Mouse (Mus musculus) heart, postnatal 14 days (tissue): ENCODE measurements around the gene Tns1. TPM values are rescaled to one million over a fixed set of nuclear protein-coding genes. Genes with fewer than 3 reads are reported as not detected.
A peak's percentile ranks its signal among the peaks of the same experiment; 100 is the strongest.

ENCODE experiments used
- DNase-seq, 2 experiments: peaks; one replicate each; pipeline ENCODE4 v3.0.0; 2021 to 2022
- intact Hi-C: fragments of 180-260 bp; cut with DNase I; formaldehyde crosslinking; loops from one replicate; pipeline ENCODE4 v1.15.1; 2025
- total RNA-seq, 2 experiments: library from RNA; stranded (reverse); gene quantifications; 2 replicates each; pipeline ENCODE4 v1.2.3; 2021

The Tns1 gene
- total RNA-seq, 2 experiments from 2014 or later: 677 to 755 TPM

DNA sequence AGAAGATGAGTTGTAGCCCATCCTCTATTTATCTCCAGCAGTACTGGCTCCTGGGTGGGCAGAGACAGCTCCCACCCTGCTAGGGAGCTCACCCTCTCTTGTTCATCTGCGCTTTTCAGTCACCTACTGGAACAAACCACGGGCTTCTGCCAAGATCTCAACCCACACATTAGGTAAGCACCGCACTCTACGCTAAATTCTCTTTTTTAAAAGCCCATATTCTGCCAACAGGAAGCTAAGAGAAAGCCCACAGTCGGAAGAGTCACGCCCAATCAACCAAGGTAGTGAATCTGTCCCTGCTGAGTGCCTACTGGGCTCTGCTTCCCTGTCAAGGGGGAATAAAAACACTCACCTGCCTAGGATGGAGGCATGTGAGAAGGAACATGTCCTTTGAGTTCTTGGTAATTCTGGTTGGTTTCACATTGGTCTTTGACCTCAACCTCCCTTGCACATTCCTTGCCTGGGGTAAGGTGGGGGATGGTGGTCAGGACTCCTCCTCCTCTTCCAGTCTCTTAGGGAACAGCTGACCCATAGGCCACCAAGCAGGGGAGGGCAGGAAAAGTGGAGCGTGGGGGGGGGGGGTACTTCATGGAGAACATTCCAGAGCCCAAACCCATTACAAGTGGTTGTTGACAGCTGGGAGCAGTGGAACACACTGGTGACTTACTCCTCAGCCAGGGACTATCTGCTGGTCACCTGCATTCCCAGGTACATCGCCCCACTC, 193.7 kb downstream of the Tns1 start:
- intact Hi-C loops: no loop called here

DNA sequence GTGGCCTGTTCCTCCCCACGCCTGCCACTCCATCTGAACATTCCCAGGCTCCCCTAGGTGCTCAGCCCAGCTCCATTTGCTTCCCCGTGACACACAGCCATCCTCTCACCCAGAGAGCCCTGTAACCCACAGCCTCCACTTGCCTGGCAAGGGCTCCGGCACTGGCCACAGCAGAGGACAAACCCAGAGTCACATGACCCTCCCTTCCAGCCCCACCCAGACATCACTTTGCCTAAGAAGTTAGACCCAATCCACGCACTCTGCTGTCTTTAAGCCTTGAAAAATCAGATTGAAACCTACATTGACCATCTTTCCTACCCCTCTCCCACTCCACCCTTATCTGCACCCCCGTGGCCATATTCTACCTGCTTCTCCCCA, 194.3 kb downstream of the Tns1 start:
- no peak for DNase-seq

More for the DNA sequence above, 193.7 kb downstream of the Tns1 start:
- no peak for DNase-seq

DNA sequence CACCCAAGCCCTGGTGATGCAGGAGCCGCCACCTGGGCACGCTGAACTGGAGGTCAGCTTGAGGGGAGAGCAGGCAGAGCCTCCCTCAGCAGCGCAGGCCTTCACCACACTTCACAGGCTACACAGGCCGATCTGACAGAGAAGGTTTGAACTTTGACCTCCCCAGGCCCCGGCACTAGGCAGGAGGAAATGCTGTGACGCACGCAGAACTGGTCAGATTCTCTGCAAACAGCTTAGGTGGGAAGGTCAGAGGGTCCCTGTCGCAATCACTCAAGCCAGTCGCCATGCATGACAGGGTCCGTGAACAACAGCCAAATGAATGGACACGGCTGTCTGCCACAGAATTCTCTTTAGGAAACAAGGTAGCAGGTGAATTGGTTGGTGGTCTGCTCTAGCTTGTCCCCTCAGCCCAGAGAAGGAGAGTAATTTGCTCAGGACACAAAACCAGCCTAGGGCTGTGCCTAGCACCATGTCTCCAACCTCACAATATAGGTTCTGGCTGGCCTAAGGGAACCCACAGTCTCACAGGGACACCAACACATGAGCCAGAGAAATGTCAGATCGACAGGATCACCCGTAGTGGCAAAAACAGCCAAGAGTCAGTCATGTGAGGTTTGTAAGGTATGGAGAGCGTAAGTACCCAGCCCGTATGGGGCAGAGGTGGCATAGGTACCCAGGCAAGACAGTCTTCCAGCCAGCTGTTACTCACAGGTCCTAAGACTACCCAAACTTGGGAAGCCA, 194.9 kb downstream of the Tns1 start:
- intact Hi-C loops: loop anchor here (5.0 kb wide), 1 partner anchor 43 kb away; no protein-coding TSS in a partner anchor

More for the DNA sequence above, 194.3 kb downstream of the Tns1 start:
- intact Hi-C loops: loop anchor here (5.0 kb wide), 1 partner anchor 42 kb away; no protein-coding TSS in a partner anchor

DNA sequence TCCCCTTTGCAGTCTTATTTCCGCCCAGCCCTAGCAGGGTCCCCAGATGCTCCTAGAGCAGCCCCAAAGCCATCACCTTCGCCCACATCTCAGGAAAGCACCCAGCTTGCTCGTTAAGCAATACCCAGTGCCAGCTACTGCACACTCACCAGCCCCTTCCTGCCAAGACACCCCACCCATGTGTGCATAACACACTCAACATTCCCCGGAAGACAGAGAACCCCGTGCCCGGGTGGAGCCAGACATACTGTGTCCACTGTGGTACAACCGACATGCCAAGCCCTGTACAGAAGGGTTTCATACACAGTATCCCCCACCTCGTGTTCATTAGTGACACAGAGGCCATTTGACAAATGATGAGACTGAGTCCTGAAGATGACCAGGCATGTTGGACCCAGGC, 195.9 kb downstream of the Tns1 start:
- intact Hi-C loops: loop anchor here (5.0 kb wide), 1 partner anchor 44 kb away; no protein-coding TSS in a partner anchor
- no peak for DNase-seq

More for the DNA sequence above, 194.9 kb downstream of the Tns1 start:
- no peak for DNase-seq

DNA sequence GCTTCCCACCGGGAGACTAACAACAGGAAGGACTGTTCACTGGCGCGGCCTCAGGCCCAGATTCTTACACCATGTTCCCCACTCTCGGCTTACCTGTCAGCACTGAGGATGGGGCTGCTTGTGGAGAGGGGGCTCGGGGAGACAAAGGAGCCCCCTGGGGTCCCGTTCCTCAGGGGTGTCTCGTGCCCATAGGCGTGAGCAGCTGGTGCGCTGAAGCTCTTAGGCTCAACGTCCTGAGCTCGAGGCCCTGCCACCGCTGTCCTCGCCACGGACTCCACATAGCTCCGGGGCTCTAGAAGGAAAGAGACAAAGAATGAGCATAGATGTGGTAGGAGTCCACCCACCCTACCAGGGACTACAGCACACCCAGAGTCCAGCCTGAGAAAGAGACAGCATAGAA, 196.4 kb downstream of the Tns1 start:
- intact Hi-C loops: loop anchor here (5.0 kb wide), 1 partner anchor 44 kb away; no protein-coding TSS in a partner anchor
- no peak for DNase-seq

DNA sequence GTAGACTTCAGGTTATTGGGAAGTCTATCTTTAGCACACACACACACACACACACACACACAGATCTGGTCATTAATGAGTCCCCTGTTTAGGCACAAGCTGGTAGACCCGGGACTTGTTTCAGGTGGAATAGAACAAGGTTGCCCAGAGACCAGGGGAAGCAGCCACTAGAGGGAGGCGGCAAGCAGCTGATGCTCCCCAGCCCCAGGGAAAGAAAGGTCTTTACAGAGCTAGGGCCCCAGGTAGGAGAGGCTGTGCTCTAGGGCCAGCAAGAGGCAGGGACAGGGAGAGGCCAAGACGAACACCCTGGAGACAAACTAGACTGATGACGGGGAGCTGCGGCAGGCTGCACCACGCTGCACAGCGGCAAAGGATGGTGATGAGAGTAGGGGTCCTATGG, 198.0 kb downstream of the Tns1 start:
- no peak for DNase-seq
- intact Hi-C loops: loop anchor here (5.0 kb wide), 1 partner anchor 46 kb away; no protein-coding TSS in a partner anchor

DNA sequence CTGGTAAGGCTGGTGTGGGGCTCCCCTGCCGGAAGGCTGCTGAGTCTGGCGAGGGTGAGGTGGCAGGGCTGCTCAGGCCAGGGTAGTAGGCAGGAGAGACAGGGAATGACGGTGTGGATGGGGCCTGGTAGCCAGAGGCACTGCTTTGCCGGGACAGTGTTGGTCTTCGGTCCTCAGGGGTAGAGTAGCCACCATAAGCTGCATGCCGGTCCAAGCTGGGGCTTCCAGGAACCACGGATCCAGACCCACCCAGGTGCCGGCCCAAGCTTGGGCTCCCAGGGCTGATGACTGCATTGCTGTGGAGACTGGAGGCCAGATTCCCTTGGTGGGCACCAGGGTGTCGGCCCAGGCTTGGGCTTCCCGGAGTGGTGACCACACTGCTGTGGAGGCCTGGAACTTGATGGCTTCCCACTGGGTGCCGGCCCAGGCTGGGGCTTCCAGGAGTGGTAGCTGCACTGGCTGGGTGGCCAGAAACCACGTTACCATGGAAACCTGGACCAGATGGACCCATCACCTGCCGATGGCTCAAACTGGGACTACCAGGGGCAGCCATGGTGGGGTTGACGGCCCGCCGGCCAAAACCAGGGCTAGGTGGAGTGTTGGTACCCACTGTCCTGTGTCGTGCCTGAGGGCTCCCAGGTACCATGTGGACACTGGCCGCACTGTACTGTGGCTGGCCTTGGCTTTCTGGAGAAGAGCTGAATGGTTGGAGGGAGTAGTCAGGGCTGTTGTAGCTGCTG, 199.2 kb downstream of the Tns1 start:
- DNase-seq: no peak
- intact Hi-C loops: loop anchor here (5.0 kb wide), 2 partner anchors 37 to 47 kb away; no protein-coding TSS in a partner anchor

DNA sequence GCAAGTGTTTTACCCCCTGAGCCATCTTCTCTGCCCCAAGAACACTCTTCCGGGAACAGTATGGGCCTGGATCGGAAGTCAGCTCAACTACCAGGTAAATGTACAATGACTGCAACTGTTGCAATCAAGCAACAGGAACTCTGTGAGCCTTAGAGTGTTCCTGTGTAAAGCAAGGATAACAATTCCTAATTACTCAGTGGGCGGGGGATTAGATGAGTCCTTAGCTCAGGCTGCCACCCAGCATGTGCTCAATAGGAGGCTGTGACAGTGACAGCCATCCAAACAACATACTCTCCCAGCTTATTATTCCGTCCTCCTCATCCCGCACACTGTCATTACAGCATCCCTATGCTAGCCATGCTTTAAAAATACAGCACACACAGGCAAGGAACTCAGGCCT, 200.0 kb downstream of the Tns1 start:
- intact Hi-C loops: loop anchor here (5.0 kb wide), 1 partner anchor 38 kb away; no protein-coding TSS in a partner anchor
- DNase-seq: no peak

DNA sequence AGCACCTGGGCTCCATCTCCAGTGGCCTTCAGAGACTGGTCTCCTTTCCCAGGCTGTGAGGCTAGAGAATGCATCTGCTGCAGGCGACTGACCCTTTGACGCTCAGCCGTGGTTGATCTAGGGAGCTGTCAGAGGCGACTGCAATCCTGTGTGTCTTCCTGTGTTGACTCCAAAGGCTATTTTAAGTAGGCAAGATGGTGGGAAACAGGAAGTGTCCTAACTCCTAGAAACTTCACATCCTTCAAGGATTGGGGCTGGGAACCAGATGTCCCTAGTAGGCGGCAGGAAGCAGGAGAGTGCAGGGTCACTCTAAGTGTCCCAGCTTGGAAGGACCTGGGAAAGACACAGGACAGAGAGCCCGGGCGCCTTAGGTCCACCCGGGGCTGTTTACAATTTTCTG, 201.1 kb downstream of the Tns1 start:
- intact Hi-C loops: loop anchor here (5.0 kb wide), 1 partner anchor 39 kb away; no protein-coding TSS in a partner anchor
- no peak for DNase-seq

DNA sequence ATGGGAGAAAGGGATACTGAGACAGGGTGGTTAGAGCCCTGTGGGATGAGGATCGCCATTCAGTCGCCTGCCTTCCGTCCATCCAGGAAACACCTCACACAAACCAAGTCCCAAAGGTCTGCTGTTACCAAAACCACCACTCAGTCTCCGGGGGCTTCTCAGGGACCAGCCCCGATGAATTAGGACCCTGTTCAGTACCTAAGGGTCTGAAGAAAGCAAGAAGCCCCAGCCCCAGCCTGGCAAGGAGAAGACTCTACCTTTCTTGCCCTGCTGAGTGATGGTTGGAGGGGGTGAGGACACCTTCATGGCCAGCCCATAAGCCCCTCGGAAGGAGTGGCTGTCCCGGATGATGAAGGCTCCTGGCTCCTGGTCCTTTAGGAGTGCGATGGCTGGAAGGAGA, 203.5 kb downstream of the Tns1 start:
- intact Hi-C loops: loop anchor here (5.0 kb wide), 1 partner anchor 42 kb away; no protein-coding TSS in a partner anchor
- peak; percentile 0 to 1 for DNase-seq

DNA sequence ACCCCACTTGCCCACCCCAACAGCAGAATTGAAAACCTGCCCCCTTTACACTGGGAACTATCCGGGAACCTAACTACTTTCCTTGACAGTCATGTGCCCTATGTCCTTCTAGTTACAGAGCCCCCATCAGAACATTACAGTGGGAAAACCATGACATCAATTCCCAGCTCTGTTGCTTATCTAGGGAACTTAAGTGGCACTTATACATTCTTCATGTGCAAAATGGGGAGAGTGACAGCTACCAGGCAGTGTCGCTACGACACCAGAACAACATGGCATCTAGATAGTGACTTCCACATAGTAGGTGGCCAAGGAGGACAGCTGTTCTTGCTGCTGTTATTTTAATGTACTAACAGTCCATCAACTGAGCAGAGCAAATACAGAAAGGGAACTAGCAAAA, 204.3 kb downstream of the Tns1 start:
- intact Hi-C loops: loop anchor here (5.0 kb wide), 1 partner anchor 42 kb away; no protein-coding TSS in a partner anchor
- peak; percentile 1 to 5 for DNase-seq

DNA sequence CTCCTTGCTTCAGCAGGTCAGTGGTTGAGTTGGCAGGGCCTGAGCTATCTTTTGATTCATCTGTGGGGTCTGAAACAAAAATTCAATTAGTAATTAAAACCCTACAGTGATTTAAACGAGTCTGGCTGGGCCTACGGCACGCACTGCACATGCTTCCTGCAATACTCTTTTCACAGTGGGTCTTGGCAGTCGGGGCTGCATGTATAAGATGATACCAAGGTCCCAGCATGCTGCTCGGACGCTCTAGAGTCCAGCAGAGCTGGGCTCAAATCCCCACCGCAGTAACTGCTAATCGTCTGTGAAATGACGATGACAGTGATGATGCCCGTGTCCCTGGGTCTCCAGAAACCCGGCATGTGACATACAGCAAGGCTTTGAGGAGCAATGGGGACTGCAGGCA, 206.2 kb downstream of the Tns1 start:
- peak; percentile 1 to 5 for DNase-seq
- intact Hi-C loops: no loop called here

DNA sequence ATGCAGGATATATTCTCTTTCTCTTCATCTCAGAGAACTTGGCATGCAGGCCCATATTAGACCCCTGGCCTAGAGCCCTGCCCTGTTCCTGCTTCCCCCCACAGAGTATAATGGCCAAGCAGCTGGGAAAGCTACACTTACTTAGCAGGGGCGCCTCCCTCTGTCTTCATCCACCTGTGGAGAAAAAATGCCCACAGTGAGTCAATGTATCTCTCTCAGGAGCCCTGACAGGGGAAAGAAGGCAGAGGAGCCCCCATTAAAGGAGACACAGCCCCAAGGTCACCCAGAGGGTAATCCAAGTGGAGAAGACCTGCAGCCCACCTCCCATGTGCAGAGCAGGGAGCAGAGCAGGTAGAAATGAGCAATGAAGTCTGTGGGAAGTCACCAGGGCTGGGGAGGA, 208.0 kb downstream of the Tns1 start:
- intact Hi-C loops: no loop called here
- peak in 1 of 2 experiments; percentile 7 for DNase-seq

DNA sequence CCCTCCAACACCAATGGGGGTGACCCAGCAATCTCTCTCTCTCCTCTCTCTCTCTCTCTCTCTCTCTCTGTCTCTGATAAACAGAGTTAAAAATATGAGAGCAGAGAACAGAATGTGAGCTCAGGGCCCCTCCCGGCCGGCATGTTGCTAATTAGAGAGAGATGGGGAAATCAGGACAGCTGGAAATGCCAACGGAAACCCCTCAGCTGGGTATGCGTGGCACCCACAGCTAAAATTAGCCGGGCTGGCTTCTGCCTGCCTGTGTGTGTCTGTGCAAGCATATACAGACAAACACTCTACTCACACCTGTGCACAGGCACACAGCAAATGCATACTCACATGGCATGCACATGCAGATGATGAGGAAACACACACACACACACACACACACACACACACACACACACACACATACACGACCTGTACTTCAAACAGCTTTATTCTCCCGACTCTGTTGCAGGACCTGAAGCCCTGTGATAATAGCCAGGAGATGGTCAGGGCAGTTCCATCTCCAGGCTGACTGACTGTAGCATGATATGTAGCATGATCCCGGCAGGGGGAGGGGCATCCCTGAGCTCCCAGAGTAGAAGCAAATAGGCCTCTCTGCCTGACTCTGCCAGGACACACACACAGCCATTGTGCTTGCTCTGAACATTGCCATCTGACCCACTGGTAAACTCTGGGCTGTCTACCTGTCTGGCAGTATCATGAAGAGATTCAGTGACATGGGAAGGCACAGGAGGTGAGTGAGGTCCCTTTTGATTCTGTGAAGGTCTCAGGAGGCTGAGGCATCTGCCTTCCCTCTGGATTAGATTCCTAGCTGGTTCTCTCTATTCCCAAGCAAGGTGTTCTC, 208.8 kb downstream of the Tns1 start:
- peak; percentile 36 to 61 for DNase-seq
- intact Hi-C loops: no loop called here

DNA sequence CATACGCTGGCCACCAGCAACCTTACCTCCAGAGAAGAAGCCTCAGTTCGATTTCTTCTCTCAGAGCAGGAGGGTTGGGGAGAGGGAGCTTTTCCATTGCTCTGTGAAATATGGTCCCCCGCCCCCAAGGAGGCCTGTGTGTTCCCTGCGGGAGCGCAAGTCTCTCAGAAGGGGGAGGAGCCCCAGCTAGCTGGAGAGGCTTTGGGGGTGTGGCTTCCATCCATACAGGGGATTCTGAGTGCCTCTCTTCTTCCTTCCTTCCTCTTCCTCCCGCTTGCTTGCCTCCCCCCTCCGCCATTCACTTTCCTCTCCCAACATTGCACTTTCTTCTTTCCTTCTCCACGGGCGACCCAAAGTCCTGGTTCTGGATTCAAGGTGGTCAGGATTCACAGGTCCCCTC, 210.2 kb downstream of the Tns1 start:
- intact Hi-C loops: no loop called here
- DNase-seq: peak; percentile 22 to 35

DNA sequence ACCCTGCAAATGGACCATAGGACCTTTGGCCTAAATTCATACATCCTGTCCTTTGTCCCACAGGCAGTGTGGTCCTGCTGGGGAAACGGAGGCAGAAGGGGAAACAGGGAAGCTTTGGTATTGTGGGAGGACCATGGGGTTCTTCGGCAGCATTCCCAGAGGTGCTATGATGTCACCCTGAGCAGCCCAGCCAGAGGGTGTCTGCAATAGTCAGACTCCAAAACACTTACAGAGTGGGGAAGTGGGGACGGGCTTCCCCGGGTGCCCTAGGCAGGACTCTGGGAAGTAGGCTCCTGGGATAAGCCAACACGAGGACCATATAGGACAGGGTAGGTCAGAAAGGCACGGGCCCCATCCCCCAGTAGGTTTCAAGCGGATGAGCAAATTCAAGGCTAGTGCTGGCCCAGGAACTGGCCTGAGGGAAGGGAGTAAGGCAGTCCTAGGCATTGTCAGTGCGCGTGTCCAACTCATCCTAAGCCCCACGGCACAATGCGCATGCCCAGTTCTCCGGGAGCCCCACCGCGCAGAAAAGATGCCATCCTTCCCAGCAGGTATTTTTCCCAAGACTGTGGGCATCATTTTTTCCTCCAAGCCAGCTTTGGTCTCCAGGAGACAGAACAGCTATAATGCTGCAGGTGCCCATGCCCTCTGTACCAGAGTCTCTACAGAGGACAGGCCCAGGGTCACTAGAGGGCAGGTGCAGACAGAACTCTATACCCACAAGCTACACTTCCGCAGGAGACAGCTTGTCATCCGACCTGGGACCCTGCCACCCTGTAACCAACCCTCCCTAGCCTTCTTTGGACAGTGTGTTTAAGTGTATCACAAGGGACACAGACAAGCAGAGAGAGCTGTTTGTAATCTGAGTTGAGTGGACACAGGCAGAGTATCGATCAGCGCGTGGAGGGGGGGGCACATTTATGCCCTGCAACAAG, 210.9 kb downstream of the Tns1 start:
- DNase-seq: peak; percentile 17 to 39
- intact Hi-C loops: no loop called here

DNA sequence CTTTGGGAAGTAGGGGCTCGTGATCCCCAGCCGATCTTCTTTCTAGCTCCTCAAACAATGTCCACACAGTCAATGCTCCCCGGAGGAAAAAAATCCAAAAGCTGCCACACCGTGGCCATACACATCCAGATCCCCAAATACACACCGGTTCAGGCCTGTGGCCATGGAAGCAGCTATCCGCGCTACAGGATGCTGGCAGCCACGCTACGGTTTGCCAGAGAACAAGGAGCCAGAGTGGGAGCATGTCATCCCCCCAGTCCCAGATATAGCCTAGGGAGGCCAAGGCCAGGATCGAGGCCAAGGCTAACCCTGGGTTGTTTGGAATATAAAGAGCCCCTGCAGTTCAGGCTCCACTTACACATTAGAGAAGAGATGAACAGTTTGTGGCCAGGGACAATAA, 211.8 kb downstream of the Tns1 start:
- peak; percentile 5 to 22 for DNase-seq
- intact Hi-C loops: no loop called here

DNA sequence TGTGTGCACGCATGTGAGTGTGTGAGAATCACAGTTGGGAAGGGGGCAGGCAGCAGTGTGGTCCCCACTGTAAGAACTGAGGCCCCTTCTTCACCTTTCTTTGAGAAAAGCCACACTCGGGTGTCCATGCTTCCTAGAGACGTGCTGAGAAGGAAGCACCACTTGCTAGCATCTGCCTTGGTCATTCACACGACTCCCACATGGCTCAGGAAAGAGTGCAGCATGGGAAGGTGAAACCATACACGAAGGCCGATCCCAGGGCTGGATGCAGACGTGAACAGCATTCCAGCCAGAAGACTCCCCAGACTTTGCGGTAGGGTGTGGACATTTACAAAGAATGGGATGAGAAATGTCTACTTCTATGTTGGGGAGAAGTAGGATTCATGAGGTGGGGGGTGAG, 212.3 kb downstream of the Tns1 start:
- peak in 1 of 2 experiments; percentile 4 for DNase-seq
- intact Hi-C loops: no loop called here

DNA sequence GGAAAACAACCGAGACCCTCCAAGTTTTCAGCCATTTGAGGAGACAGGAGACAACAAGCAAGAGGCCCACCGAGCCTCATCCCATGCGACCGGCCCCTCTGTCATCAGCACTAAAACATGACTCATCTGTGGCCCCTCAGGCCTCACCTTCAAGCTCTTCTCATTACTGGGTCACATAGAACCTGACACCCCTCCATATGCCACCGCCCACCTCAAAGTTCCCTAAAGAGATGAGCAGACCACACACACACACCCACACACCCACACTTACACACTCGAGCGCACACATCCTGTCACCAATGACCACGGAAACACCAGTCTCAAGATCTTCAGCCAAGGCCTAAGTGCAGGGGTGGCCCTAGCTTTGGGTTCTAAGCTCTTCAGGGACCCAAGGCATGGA, 213.5 kb downstream of the Tns1 start:
- DNase-seq: peak; percentile 3 to 6
- intact Hi-C loops: no loop called here
